Mouse (Mus musculus): ENCODE data around the gene Hdlbp. TPM values are rescaled to one million over a fixed set of nuclear protein-coding genes. Genes with fewer than 3 reads are reported as not detected.
"Not testable (repeated sequence)": the region's sequence is repeated elsewhere in the genome, so short reads cannot be mapped to it uniquely, and the experiment has no call there.

The Hdlbp gene
- total and polyA plus RNA-seq, 2 experiments from 2014 or later = 66.0 to 96.5 TPM

- WGBS = 46% methylated on average over 10 of the region's 10 CpGs
- TF ChIP-seq CTCF (IDR thresholded peaks at IDR 0.05; ENCODE audit: low read depth) = peak; percentile 59
- Histone ChIP-seq H3K9ac (replicated peaks; ENCODE audit: low read length) (no peak overlapping the region), H3K4me2 (ENCODE audit: low read depth, low read length) (no peak overlapping the region), H3K4me1 (ENCODE audit: insufficient read depth, low read length) (no peaks in the 10 kb centered on the region), H3K36me3 (ENCODE audit: insufficient read depth, low read length) (peaks cover 29% of the 10 kb centered on the region), H3K27me3 (ENCODE audit: insufficient read depth, low read length) (no peaks in the 10 kb centered on the region), H3K4me3 (ENCODE audit: low read length) (no peak overlapping the region), H3K27ac (no peak overlapping the region), H3K9me3 (ENCODE audit: low read length) (no peaks in the 10 kb centered on the region)
- DNase-seq (ENCODE audit: low spot score) (peak; percentile 85), ATAC-seq (peak; percentile 57)
These were observed 28.5 kb upstream of the Hdlbp start for GRCm38 (mm10) chr1:93506944-93507676.

GRCm38 (mm10) chr1:93495312-93495711, 16.7 kb upstream of the Hdlbp start:
- no peak for ATAC-seq

GRCm38 (mm10) chr1:93486302-93486701, 7.7 kb upstream of the Hdlbp start:
- WGBS = 94% methylated on average over 2 of the region's 3 CpGs
- not testable (repeated sequence) for H3K4me2 ChIP-seq (ENCODE audit: low read depth, low read length); H3K4me1 ChIP-seq (ENCODE audit: insufficient read depth, low read length); H3K27me3 ChIP-seq (ENCODE audit: insufficient read depth, low read length); DNase-seq (ENCODE audit: low spot score); H3K9me3 ChIP-seq (ENCODE audit: low read length); H3K4me3 ChIP-seq (ENCODE audit: low read length); H3K36me3 ChIP-seq (ENCODE audit: insufficient read depth, low read length); ATAC-seq; H3K27ac ChIP-seq; H3K9ac ChIP-seq (replicated peaks; ENCODE audit: low read length)

More at GRCm38 (mm10) chr1:93495312-93495711, 16.7 kb upstream of the Hdlbp start:
- no peaks in the 10 kb centered on the region for H3K27me3 ChIP-seq (ENCODE audit: insufficient read depth, low read length)
- no peak overlapping the region for H3K4me3 ChIP-seq (ENCODE audit: low read length)
- no peak overlapping the region for H3K9ac ChIP-seq (replicated peaks; ENCODE audit: low read length)
- no peaks in the 10 kb centered on the region for H3K9me3 ChIP-seq (ENCODE audit: low read length)
- H3K27ac ChIP-seq = no peak overlapping the region
- H3K4me1 ChIP-seq (ENCODE audit: insufficient read depth, low read length) = no peaks in the 10 kb centered on the region
- no peak overlapping the region for H3K4me2 ChIP-seq (ENCODE audit: low read depth, low read length)
- 86% methylated on average over 3 of the region's 3 CpGs for WGBS
- no peak for TF ChIP-seq CTCF (IDR thresholded peaks at IDR 0.05; ENCODE audit: low read depth)
- H3K36me3 ChIP-seq (ENCODE audit: insufficient read depth, low read length) = peaks cover 19% of the 10 kb centered on the region
- DNase-seq (ENCODE audit: low spot score) = no peak

GRCm38 (mm10) chr1:93479476-93480083, 965 bp upstream of the Hdlbp start:
- Histone ChIP-seq H3K27me3 (ENCODE audit: insufficient read depth, low read length) (no peaks in the 10 kb centered on the region), H3K9ac (replicated peaks; ENCODE audit: low read length) (peak overlapping the region; percentile 79), H3K9me3 (ENCODE audit: low read length) (no peaks in the 10 kb centered on the region), H3K36me3 (ENCODE audit: insufficient read depth, low read length) (no peaks in the 10 kb centered on the region), H3K4me3 (ENCODE audit: low read length) (peak overlapping the region; percentile 83), H3K27ac (peak overlapping the region; percentile 96), H3K4me1 (ENCODE audit: insufficient read depth, low read length) (peaks cover 10% of the 10 kb centered on the region), H3K4me2 (ENCODE audit: low read depth, low read length) (peak overlapping the region; percentile 66)
- 7% methylated on average over 23 of the region's 23 CpGs for WGBS
- peak; percentile 28 for DNase-seq (ENCODE audit: low spot score)
- no peak for TF ChIP-seq CTCF (IDR thresholded peaks at IDR 0.05; ENCODE audit: low read depth)
- no peak for ATAC-seq

GRCm38 (mm10) chr1:93477758-93478585, 643 bp downstream of the Hdlbp start:
- Histone ChIP-seq H3K27ac (peak overlapping the region; percentile 96), H3K9me3 (ENCODE audit: low read length) (no peaks in the 10 kb centered on the region), H3K36me3 (ENCODE audit: insufficient read depth, low read length) (no peaks in the 10 kb centered on the region), H3K27me3 (ENCODE audit: insufficient read depth, low read length) (no peaks in the 10 kb centered on the region), H3K9ac (replicated peaks; ENCODE audit: low read length) (peak overlapping the region; percentile 79), H3K4me2 (ENCODE audit: low read depth, low read length) (peak overlapping the region; percentile 70), H3K4me1 (ENCODE audit: insufficient read depth, low read length) (peaks cover 10% of the 10 kb centered on the region), H3K4me3 (ENCODE audit: low read length) (peak overlapping the region; percentile 83)
- under 1% methylated on average over 40 of the region's 41 CpGs for WGBS
- TF ChIP-seq CTCF (IDR thresholded peaks at IDR 0.05; ENCODE audit: low read depth) = peak; percentile 65
- peak; percentile 97 for ATAC-seq
- DNase-seq (ENCODE audit: low spot score) = peak; percentile 99

GRCm38 (mm10) chr1:93475694-93476093, 2.9 kb downstream of the Hdlbp start:
- Histone ChIP-seq H3K27me3 (ENCODE audit: insufficient read depth, low read length) (no peaks in the 10 kb centered on the region), H3K4me3 (ENCODE audit: low read length) (no peak overlapping the region), H3K4me2 (ENCODE audit: low read depth, low read length) (no peak overlapping the region), H3K27ac (no peak overlapping the region), H3K4me1 (ENCODE audit: insufficient read depth, low read length) (peaks cover 9% of the 10 kb centered on the region), H3K9me3 (ENCODE audit: low read length) (no peaks in the 10 kb centered on the region), H3K36me3 (ENCODE audit: insufficient read depth, low read length) (no peaks in the 10 kb centered on the region), H3K9ac (replicated peaks; ENCODE audit: low read length) (no peak overlapping the region)
- 95% methylated on average over 3 of the region's 3 CpGs for WGBS
- ATAC-seq (no peak), DNase-seq (ENCODE audit: low spot score) (no peak)
- no peak for TF ChIP-seq CTCF (IDR thresholded peaks at IDR 0.05; ENCODE audit: low read depth)
